Mouse (Mus musculus): ENCODE measurements around the gene Mymx. TPM values are rescaled to one million over a fixed set of nuclear protein-coding genes. Genes with fewer than 3 reads are reported as not detected.

Mymx gene
- total RNA-seq, 2 experiments from 2014 or later: not detected

DNA sequence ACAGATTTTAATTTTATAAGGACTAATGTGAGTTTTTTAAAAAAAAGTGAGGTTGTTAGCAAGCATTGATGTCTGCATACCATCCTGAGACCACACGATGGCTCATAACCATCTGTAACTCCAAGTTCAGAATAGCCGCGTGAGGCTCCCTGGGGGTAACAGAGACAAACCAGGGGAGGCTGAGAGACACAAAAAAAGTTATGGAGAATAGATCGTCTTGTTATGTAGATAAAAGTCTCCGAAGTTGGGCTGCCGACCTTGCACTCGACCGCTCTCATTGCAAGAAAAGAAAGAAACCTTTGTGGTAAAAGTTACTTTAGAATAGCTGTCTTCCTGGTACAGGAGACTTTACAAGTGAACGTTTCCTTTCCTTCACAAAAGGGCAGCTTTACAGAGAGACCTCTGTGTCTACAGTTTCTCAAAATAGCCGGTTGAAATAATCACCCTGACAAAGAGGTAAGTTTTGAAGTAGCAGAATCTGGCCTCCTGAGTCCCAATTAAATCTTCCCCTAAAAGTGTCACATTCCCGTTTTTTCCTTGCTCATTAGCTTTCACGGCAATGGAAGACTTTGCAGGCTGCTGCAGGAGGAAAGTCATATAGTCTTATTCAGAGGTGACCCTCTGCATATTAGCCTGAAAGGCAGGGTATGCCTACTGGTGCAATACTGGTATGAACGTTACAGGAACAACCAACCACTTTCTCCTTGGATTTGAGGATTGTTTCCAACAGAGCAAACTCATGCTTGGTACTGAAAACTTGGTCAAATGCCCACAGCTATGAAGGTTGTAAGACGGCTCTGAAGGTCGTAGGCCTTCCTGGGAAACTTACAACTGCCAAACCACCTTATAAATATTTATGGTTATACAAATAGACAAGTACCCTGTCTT, 5.3 kb upstream of the Mymx start:
- no peak for TF ChIP-seq CTCF (IDR thresholded peaks at IDR 0.05)
- DNase-seq (ENCODE audit: extremely low spot score in 1 of 2, low spot score in 2 of 2): no peak
- intact Hi-C loops (cut with DNase I): no loop called here
- Histone ChIP-seq H3K27ac (no peak overlapping the region), H3K4me3 (no peak overlapping the region)

DNA sequence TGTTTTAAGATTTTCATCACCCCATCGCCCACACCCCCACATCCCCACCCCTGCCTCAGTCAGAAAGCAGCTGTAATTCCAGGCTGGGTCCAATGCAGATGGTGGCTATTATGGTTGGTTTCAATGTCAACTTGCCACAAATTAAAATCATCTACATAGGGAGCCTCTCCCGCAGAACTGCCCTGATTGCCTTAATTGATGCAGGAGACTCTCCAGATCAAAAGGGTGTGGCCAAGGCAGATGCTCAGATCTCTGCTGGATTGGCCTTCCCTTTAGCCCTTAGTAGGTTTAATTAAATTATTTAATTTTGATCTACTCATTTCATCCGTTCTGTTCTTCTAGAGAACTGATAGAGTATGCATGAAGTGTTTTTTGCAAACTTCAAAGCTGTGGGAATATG, 1.1 kb upstream of the Mymx start:
- no peak for TF ChIP-seq CTCF (IDR thresholded peaks at IDR 0.05)
- no peak overlapping the region for H3K4me3 ChIP-seq
- intact Hi-C loops (cut with DNase I): no loop called here

DNA sequence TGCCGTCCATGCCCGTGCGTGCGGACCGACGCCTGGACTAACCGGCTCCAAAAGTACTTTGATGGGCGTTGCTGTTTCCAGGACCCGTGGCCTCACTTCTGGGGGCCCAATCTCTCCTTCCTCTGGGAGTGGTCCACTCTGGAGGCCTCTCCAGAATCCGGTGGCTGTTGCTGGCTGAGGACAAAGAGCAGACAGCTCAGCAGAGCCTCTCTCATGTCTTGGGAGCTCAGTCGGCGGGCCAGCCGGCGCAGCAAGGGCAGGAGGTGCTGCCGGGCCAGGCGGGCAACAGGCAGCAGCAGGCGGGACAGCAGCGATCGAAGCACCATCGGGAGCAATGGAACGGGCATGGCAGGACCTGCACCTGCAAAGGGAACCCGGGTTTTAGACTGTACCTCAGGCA, 577 bp downstream of the Mymx start:
- no peak overlapping the region for H3K27ac ChIP-seq
- no peak overlapping the region for H3K4me3 ChIP-seq
- no peak for TF ChIP-seq CTCF (IDR thresholded peaks at IDR 0.05)
- intact Hi-C loops (cut with DNase I): no loop called here
- DNase-seq (ENCODE audit: extremely low spot score in 1 of 2, low spot score in 2 of 2): no peak

More for the DNA sequence above, 1.1 kb upstream of the Mymx start:
- no peak overlapping the region for H3K27ac ChIP-seq
- DNase-seq (ENCODE audit: extremely low spot score in 1 of 2, low spot score in 2 of 2): no peak

DNA sequence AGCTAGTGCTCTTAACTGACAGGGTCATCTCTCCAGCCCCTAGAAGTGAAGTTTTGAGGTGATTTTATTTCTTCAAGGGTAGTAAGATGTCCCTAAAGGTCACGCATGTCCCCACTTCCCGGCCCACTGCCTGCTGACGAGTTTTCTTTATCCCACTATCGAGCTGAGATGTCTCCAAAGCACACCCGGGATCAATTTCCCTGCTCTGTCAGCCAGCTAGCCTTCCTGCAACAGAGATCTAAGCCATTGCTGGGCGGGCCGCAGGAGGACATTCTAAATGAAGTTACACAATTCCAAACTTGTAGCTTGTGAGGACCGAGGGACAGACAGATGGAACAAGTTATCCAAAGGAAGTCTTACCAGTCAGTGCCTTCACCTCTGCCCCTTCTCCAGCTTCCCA, 1.6 kb downstream of the Mymx start:
- no peak for DNase-seq (ENCODE audit: extremely low spot score in 1 of 2, low spot score in 2 of 2)
- H3K4me3 ChIP-seq: no peak overlapping the region
- intact Hi-C loops (cut with DNase I): no loop called here
- no peak overlapping the region for H3K27ac ChIP-seq
- no peak for TF ChIP-seq CTCF (IDR thresholded peaks at IDR 0.05)

DNA sequence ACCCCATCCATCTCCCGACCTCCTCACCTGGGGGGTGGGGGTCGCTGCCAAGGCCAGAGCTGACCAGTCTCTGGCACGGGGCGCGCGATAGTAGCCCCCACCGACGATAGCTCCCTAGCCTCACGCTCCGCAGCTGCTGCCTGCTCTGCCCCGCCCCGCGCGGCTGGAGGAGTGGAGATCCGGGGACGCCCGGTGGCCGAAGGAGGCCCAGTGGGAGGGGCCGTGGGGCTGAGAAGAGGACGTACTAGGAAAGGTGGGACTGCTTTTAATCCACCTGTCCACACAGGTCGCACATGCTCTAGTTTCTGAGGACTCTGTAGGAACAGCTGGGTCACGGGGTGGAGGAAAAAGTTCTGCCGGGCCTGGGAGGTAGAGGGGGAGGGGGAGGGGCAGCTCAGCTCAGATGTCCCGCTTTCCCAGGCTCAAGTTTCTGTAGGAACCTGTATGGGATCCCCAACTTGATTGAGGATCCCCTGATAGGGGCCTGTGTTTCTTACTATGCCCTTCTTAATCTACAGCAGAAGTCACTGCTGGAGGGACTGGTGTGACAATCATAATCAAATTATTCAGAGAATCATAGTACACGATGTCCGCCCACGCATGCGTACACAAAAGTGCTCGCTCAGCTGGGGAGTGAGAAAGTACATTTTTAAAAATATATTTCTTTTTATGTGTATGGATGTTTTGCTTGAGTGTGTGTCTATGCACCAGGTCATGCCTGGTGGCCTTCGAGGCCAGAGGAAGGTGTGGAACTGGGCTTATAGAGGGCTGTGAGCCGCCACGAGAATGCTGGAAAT, 2.3 kb downstream of the Mymx start, which contains the start of gene Slc29a1:
Slc29a1 (minus strand) TSS at position 161 of the 797 bp plus-strand sequence.
- Histone ChIP-seq H3K27ac (no peak within 1 kb of the TSS), H3K4me3 (no peak within 1 kb of the TSS)
- no peak for DNase-seq (ENCODE audit: extremely low spot score in 1 of 2, low spot score in 2 of 2)
- TF ChIP-seq CTCF (IDR thresholded peaks at IDR 0.05): no peak
- intact Hi-C loops (cut with DNase I): loop anchor here (2.0 kb wide), 1 partner anchor 27 kb away; no protein-coding TSS in a partner anchor

DNA sequence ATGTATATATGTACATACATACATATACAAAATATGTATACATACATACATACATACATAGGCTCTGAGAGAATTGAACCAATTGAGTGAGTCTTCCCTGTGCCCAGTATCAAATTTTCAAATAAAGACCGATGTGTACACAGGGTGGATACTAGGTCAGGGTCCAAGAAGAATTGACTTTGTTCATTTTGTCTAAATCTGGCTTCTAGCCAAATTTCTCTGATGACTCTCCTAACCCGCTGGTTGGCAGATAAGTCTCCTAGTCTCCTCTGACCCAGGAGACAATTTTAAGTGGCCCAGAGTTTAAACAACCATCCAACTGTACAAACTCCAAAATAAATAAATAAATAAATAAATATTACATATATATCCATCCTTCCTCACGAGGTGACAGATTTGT, 3.0 kb downstream of the Mymx start:
- Histone ChIP-seq H3K4me3 (no peak overlapping the region), H3K27ac (no peak overlapping the region)
- TF ChIP-seq CTCF (IDR thresholded peaks at IDR 0.05): no peak
- intact Hi-C loops (cut with DNase I): loop anchor here (2.0 kb wide), 1 partner anchor 28 kb away; no protein-coding TSS in a partner anchor
- no peak for DNase-seq (ENCODE audit: extremely low spot score in 1 of 2, low spot score in 2 of 2)

DNA sequence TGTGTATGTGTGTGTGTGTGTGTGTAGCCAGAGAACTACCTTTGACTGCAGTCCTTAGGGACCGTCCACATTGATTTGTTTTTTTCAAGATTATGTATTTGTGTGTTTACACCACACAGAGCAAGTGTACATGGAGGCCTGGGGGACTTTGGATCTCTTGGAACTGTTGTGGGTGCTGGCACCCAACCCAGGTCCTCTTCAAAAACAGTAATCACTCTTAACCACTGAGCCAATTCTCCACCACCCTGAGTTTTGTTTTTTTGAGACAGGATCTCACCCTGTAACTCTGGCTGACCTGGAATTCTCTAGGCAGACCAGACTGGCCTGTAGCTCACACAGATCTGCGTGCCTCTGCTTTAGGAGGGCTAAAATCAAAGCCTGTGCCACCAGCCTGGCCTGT, 3.5 kb downstream of the Mymx start:
- DNase-seq (ENCODE audit: extremely low spot score in 1 of 2, low spot score in 2 of 2): no peak
- TF ChIP-seq CTCF (IDR thresholded peaks at IDR 0.05): no peak
- no peak overlapping the region for H3K4me3 ChIP-seq
- no peak overlapping the region for H3K27ac ChIP-seq
- intact Hi-C loops (cut with DNase I): loop anchor here (2.0 kb wide), 1 partner anchor 28 kb away; no protein-coding TSS in a partner anchor

DNA sequence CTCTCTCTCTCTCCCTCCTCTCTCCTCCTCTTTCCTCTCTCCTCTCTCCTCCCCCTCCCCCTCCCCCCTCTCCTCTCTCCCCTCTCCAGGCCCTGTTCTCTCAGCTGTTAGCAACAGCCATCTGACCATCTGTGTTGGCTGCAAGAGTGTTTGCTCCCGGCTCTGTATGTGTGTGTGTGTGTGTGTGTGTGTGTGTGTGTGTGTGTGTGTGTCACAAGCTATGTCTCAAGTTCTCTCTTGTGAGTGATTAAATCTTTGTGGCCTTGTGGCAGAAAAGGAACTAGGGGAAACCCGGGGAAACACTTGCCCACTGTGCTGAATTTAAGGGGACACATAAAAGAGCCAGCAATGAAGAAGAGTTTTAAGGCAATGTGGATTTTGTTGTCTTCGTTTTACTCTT, 4.1 kb downstream of the Mymx start:
- TF ChIP-seq CTCF (IDR thresholded peaks at IDR 0.05): no peak

DNA sequence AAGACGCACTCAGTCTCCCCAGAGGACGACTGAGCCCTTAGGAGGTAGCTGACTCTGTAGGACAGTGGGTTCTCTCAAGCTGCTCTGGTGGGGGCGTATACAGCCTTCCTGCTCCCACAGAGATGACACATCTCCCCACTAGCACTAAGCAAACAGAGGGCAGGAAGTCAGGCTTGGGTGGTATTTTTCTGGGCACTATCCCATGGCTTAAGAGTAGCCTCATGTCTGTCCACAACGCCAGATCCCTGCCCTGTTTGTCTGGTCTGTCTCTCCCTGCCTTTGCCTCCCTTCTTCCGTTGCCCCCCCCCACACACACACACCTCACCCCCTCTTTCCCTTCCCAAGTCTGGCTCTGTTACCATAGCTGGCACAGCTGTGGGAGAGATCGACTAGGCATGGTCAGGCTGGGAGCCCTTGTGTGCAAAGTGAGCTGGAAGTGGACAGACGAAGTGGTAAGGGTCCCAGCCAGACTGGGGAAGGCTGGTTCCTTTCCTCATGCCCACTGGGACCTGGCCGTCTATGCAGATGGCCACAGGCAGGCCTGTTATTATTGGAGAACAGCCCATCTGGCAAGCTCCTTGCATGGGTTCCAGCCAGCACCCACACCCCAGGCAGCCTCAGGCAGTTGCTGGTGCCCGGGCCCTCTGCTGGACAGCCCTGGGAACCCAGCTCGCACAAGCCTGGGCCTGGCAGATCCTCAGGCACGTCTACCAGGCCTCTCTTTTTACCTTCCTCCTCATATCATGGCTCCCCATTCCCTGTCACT, 5.1 kb downstream of the Mymx start:
- no peak overlapping the region for H3K27ac ChIP-seq
- peak; percentile 62 to 68 for DNase-seq (ENCODE audit: extremely low spot score in 1 of 2, low spot score in 2 of 2)
- intact Hi-C loops (cut with DNase I): no loop called here

More for the DNA sequence above, 4.1 kb downstream of the Mymx start:
- DNase-seq (ENCODE audit: extremely low spot score in 1 of 2, low spot score in 2 of 2): no peak
- Histone ChIP-seq H3K27ac (no peak overlapping the region), H3K4me3 (no peak overlapping the region)
- intact Hi-C loops (cut with DNase I): loop anchor here (2.0 kb wide), 1 partner anchor 29 kb away; no protein-coding TSS in a partner anchor

DNA sequence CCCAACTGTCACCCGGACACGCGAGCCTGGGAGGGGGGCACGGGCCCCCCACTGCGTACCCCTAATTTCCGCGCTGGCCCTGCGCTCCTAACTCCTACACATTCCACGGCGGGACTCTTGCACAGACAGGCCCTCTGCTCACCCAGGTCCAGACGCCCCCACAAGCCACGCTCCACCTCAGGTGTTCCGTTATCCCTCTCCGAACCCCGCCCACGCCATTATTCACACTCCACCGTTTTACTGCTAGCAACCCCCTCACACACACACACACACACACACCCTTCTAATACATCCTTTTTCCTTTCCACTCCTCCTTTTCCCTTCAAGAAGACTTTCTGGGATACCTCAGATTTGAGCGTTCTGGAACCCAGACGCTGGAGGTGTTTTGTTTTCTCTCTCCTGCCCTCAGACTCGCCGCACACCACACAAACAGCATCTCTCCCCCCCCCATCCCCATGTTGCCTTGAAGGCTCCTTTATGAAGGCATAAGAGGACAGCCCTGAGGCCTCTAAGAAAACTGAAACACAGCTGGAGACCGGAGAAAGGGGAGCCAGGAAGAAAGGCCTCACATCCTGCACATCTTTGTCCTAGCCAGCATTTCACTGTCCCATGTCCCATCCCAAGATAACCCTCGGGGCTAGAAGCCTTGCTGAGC, 6.0 kb downstream of the Mymx start:
- DNase-seq (ENCODE audit: extremely low spot score in 1 of 2, low spot score in 2 of 2): peak in 1 of 2 experiments; percentile 59
- H3K27ac ChIP-seq: peak overlapping the region; percentile 54; the same call in 1 of the 2 replicates
- TF ChIP-seq CTCF (IDR thresholded peaks at IDR 0.05): no peak
- peak overlapping the region; percentile 50 for H3K4me3 ChIP-seq
- intact Hi-C loops (cut with DNase I): no loop called here

More for the DNA sequence above, 5.1 kb downstream of the Mymx start:
- no peak overlapping the region for H3K4me3 ChIP-seq
- TF ChIP-seq CTCF (IDR thresholded peaks at IDR 0.05): peak; percentile 75
